Mouse (Mus musculus): ENCODE results near the gene Rbm26.

Rbm26 gene

GRCm38 (mm10) chr14:105177238-105177693 is at the start of gene Rbm26:
Gene Rbm26, minus strand, starts transcription at chr14:105177327.
- in situ Hi-C loops (cut with MboI, MseI) = no loop called here

DNA sequence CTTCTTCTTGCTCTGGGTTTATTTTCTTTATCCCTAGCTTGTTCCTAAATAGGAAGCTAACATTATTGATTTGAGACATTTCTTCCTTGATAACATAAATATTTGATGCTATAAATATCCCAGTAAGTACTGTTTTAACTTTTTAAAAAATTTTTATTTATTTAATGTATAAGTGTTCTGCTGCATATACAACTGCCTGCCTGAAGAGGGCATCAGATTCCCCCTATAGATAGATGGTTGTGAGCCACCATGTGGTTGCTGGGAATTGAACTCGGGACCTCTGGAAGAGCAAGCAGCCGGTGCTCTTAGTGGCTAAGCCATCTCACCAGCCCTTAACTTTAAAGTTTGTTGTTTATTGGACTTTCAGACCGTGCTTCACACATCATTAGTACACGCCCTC is 48.7 kb upstream of the Rbm26 start:
- in situ Hi-C loops (cut with MboI, MseI) = loop anchor here (5.0 kb wide), 1 partner anchor 52 kb away; no protein-coding TSS in a partner anchor

- in situ Hi-C loops (cut with MboI, MseI) = loop anchor here (25.0 kb wide), 1 partner anchor 260 kb away; no protein-coding TSS in a partner anchor
Observed at GRCm38 (mm10) chr14:105222240-105222639, 45.1 kb upstream of the Rbm26 start.

GRCm38 (mm10) chr14:105219525-105220376 is 42.6 kb upstream of the Rbm26 start:
- in situ Hi-C loops (cut with MboI, MseI) = loop anchor here (25.0 kb wide), 1 partner anchor 257 kb away; no protein-coding TSS in a partner anchor

DNA sequence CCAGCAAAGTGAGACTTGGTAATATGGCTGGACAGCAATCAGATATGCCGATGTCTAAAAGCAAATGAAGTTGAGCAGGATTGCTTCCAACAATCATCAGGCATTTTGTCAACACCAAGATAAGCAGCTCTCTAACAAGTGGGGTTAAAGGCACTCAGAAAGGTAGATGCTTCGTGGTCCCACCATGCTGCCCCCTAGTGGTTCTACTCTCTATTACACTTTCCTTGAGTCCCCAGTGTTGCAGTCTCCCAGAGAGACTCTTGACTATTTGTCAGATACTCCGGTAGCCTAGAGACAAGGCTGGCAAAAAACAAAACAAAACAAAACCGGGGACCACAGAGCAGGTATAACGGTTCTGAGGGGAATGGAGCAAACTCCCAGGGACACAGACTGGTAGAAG is 21.3 kb upstream of the Rbm26 start:
- in situ Hi-C loops (cut with MboI, MseI) = no loop called here

GRCm38 (mm10) chr14:105194682-105195081 is 17.6 kb upstream of the Rbm26 start:
- in situ Hi-C loops (cut with MboI, MseI) = no loop called here

GRCm38 (mm10) chr14:105184866-105185265 is 7.7 kb upstream of the Rbm26 start:
- in situ Hi-C loops (cut with MboI, MseI) = no loop called here

DNA sequence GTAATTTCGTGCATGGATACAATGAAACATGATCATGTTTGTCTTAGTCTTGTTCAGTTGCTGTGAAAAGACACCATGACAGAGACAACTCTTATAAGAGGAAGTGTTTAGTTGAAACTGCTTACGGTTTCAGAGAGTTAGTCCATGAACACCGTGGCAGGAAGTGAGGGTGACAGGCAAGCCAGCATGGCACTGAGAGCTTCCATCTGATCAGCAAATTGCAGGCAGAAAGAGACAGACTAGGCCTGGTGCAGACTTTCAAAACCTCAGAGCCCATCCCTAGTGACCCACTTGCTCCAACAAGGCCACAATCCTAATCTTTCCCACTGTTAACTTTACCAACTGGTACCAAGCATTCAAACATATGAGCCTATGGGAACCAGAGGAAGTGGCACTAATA is 5.7 kb upstream of the Rbm26 start:
- in situ Hi-C loops (cut with MboI, MseI) = no loop called here

DNA sequence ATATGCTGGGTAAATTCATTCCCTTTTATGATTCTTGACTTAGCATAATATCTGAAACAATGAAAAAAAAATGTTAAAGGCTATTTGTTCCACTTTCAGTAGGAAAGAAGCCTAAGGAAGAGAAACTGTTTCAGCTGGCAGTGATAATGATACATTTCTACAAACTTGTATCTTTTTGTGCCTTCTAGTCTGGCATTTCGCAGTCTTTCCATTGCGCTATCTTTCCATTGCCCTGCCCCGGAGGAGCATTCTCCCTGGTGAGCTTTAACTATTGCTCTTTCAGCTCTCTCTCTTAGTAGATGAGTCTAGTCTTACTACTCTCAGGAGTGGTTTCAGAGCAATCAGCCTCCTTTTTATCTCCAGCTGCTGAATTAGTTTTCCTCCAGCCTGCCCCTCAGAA is 2.6 kb upstream of the Rbm26 start:
- in situ Hi-C loops (cut with MboI, MseI) = no loop called here

DNA sequence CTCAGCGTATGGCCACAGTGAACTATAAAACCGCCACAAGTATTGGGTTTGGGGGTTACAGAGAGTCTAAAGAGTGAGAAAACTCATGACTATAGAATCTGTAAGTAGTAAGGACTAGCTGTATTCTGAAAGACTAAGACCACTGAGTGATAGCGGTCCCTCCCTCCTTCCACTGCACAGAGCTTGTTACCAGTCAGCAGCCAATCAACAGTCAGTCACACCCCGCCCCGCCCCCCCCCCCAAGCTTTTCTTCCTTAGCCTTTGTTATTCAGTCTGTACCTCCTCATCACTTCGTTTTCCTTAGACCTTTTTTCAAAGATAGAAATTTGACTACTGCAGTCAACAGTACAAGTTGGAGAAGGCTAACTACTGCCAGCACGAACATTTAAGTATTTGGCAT is 1.9 kb upstream of the Rbm26 start:
- in situ Hi-C loops (cut with MboI, MseI) = no loop called here

GRCm38 (mm10) chr14:105176381-105177168 is 552 bp downstream of the Rbm26 start:
- in situ Hi-C loops (cut with MboI, MseI) = no loop called here

DNA sequence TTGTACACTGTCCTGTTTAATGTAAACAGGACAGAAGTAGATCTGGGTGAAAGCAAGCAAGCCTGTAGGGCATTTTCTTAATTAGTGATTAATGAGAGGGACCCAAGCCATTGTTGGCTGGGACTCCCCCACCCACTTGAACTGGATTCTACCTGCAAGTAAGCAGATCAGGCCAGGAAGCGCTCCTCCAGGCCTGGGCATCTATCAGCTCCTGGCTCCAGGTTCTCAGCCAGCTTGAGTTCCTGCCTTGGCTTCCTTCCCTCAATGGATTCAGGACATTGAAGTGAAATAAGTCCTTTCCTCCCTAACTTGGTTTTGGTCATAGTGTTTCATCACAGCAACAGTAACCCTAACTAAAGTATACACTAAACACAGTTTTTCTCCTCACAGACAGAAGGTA is 9.9 kb downstream of the Rbm26 start:
- in situ Hi-C loops (cut with MboI, MseI) = loop anchor here (10.0 kb wide), 1 partner anchor 88 kb away; the partner anchor contains the start of gene Ndfip2

- in situ Hi-C loops (cut with MboI, MseI) = loop anchor here (10.0 kb wide), 1 partner anchor 90 kb away; the partner anchor contains the start of gene Ndfip2
Observed at GRCm38 (mm10) chr14:105164793-105165192, 12.3 kb downstream of the Rbm26 start.

DNA sequence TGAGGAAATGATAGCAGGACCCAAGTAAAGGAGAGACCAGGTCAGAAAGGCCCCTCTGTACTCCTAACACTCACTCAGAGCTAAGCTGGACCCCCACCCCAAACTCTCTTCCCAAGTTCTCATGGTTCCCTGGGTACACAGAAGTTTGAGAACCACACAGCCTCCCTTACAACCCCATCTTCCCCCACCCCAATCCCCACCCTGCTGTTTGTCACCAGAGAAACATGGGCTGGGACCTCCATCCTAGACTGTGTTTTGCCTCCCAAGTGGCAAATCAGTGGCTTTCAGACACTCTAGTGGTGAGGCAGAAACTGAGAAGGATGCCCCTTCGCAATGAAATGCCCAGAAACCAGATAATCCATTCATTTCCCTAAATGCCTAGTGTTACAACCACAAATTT is 15.8 kb downstream of the Rbm26 start:
- in situ Hi-C loops (cut with MboI, MseI) = loop anchor here (10.0 kb wide), 1 partner anchor 93 kb away; the partner anchor contains the start of gene Ndfip2

- in situ Hi-C loops (cut with MboI, MseI) = no loop called here
Observed at GRCm38 (mm10) chr14:105158526-105158925, 18.6 kb downstream of the Rbm26 start.

- in situ Hi-C loops (cut with MboI, MseI) = loop anchor here (25.0 kb wide), 1 partner anchor 622 kb away; the partner anchor contains the start of gene Rnf219
Observed at GRCm38 (mm10) chr14:105134076-105134475, 43.1 kb downstream of the Rbm26 start.

- in situ Hi-C loops (cut with MboI, MseI) = loop anchor here (25.0 kb wide), 1 partner anchor 616 kb away; the partner anchor contains the start of gene Rnf219
Observed at GRCm38 (mm10) chr14:105127715-105128385, 49.3 kb downstream of the Rbm26 start.

DNA sequence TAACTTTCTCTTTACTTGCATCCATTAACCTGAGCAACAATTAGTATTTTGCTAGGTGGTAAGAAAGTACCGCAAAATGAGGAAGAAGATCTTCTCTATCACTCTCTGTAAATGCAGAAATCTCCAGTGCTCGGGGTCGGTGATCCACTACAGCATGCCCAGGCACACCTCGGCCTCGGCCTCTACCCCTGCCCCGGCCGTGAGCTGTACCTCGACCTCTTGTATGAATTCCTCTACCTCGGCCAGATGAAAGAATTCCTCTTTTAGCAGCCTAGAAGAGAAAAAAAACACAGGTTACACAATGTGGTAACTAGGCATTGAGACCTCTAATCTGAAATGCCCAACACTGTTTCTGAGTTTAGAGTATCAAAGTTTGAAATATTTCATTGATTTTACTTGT is 52.6 kb downstream of the Rbm26 start:
- in situ Hi-C loops (cut with MboI, MseI) = no loop called here

DNA sequence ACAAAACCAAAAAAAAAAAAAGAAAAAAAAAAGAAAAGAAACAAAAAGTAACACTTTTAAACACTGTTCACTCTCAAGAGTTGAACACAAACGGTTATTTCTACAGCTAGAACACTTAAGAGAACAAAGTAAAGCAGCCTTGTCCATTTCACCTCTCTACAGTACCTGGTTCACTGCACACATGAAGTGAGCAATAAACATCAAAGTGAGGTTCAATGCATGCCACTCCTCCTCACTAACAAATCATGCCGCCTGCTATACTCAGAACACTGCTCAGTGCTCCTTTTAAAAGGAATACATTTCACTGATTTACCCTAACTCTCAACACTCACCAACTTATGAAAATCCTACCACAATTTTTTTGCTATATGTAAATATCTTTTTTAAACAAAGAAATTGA is 61.7 kb downstream of the Rbm26 start:
- in situ Hi-C loops (cut with MboI, MseI) = no loop called here

DNA sequence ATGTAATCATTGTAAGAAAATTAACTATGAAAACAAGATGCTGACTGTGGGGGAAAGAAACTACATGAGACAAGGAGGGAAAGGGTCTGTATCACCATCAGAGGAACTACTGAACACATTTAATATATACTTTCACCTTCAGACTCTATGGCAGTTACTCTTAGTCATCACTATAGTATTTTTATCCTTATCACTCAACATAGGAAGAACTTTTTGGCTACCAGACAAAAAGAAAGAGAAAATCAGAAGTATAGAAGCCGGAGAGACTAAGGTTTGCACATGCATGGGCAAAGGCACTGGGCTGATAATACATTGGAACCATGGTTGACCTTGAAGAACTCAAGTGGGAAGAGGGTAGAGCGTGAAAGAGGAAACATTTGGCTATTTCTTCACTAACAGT is 70.9 kb downstream of the Rbm26 start:
- in situ Hi-C loops (cut with MboI, MseI) = no loop called here

DNA sequence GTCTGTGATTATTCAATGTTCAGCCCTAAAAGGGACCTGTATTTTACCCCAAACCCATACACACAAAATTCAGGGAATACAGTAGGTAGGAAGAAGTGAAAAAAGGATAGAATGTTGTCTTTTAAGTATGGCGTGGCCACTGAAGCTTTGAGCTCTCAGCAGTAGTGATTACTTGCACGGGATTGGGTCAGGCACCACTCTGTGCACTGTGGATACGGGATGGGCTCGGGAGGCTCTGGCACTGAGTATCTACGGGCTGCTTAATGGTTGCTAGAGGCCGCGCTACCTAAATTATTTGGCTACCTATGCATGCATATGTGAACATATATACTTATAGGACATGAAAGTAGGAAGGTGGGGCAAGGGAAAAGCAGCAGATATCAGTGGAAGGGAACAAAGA is 78.3 kb downstream of the Rbm26 start:
- in situ Hi-C loops (cut with MboI, MseI) = loop anchor here (25.0 kb wide), 2 partner anchors 413 to 1062 kb away; no protein-coding TSS in a partner anchor
